Mouse (Mus musculus) hindbrain, embryonic 13.5 days (tissue): ENCODE results near the gene Faf1. TPM values are rescaled to one million over a fixed set of nuclear protein-coding genes. Genes with fewer than 3 reads are reported as not detected.
"Not testable (repeated sequence)": the region's sequence is repeated elsewhere in the genome, so short reads cannot be mapped to it uniquely, and the experiment has no call there.

Experiments
- ATAC-seq: fragments of 200-750 bp; cut with Nextera tagmentation; 2 replicates; pipeline ENCODE4 v1.8.0; 2017; ENCODE audit warnings: moderate TSS enrichment; ENCODE audit not compliant: low FRiP score
- H3K27ac ChIP-seq: fragments of 300-500 bp; sonication (generic); 2 replicates; pipeline ENCODE4 v1.5.1; 2015; ENCODE audit warnings: inconsistent platforms, mild to moderate bottlenecking, moderate library complexity
- H3K27me3 ChIP-seq: fragments of 300-500 bp; sonication (generic); 2 replicates; pipeline ENCODE4 v1.6.1; 2015; ENCODE audit warnings: mild to moderate bottlenecking, inconsistent platforms
- H3K36me3 ChIP-seq: fragments of 300-500 bp; sonication (generic); 2 replicates; pipeline ENCODE4 v1.6.1; 2015; ENCODE audit warnings: mild to moderate bottlenecking, inconsistent platforms
- H3K4me1 ChIP-seq: fragments of 300-500 bp; sonication (generic); replicated peaks from 2 replicates; pipeline ENCODE4 v1.6.1; 2015; ENCODE audit warnings: inconsistent platforms
- H3K4me2 ChIP-seq: fragments of 300-500 bp; sonication (generic); 2 replicates; pipeline ENCODE4 v1.6.1; 2015; ENCODE audit warnings: inconsistent platforms, mild to moderate bottlenecking, moderate library complexity
- H3K4me3 ChIP-seq: fragments of 300-500 bp; sonication (generic); 2 replicates; pipeline ENCODE4 v1.5.1; 2015; ENCODE audit warnings: mild to moderate bottlenecking, inconsistent platforms
- H3K9ac ChIP-seq: fragments of 300-500 bp; sonication (generic); 2 replicates; pipeline ENCODE4 v1.6.1; 2015; ENCODE audit warnings: mild to moderate bottlenecking, inconsistent platforms
- H3K9me3 ChIP-seq: fragments of 300-500 bp; sonication (generic); 2 replicates; pipeline ENCODE4 v1.6.1; 2016; ENCODE audit warnings: inconsistent platforms
- WGBS: fragments of 180-500 bp; shearing (Covaris S2); methylation state at CpG from one replicate; pipeline ENCODE4 v1.1.7; 2015; 5-methylcytosine and 5-hydroxymethylcytosine counted together
- polyA plus RNA-seq: library from polyadenylated mRNA; unstranded; fragments of >200 nt; fragmentation: Nextera tagmentation; extraction: Ambion mirVana; gene quantifications from 2 replicates; pipeline ENCODE4 v1.2.1, GENCODE M21; 2015

The Faf1 gene
- polyA plus RNA-seq, 1 experiment from 2014 or later = 32.6 TPM

- peak overlapping the region; percentile 74 for H3K4me2 ChIP-seq
- H3K4me1 ChIP-seq = peaks cover 22% of the 10 kb centered on the region
- no peaks in the 10 kb centered on the region for H3K36me3 ChIP-seq
- H3K27ac ChIP-seq = no peak overlapping the region
- peaks cover 38% of the 10 kb centered on the region for H3K27me3 ChIP-seq
- no peak for ATAC-seq
- no peak overlapping the region; the same call in 1 of the 2 replicates for H3K4me3 ChIP-seq
- WGBS = 59% methylated on average over 2 of the region's 2 CpGs
- no peak overlapping the region for H3K9ac ChIP-seq
- H3K9me3 ChIP-seq = no peaks in the 10 kb centered on the region
Observed at GRCm38 (mm10) chr4:109667518-109667917, 8.9 kb upstream of the Faf1 start.

- 74% methylated on average over 2 of the region's 2 CpGs for WGBS
- H3K9ac ChIP-seq = no peak overlapping the region
- H3K4me2 ChIP-seq = no peak overlapping the region
- no peaks in the 10 kb centered on the region for H3K9me3 ChIP-seq
- H3K27me3 ChIP-seq = peaks cover 24% of the 10 kb centered on the region
- ATAC-seq = no peak
- peaks cover 18% of the 10 kb centered on the region for H3K4me1 ChIP-seq
- no peak overlapping the region for H3K4me3 ChIP-seq
- no peak overlapping the region for H3K27ac ChIP-seq
- no peaks in the 10 kb centered on the region for H3K36me3 ChIP-seq
Observed at GRCm38 (mm10) chr4:109670213-109670612, 6.2 kb upstream of the Faf1 start.

GRCm38 (mm10) chr4:109671941-109672340, 4.4 kb upstream of the Faf1 start:
- H3K4me2 ChIP-seq = no peak overlapping the region
- no peak for ATAC-seq
- H3K27me3 ChIP-seq = peaks cover 15% of the 10 kb centered on the region
- no peaks in the 10 kb centered on the region for H3K9me3 ChIP-seq
- H3K4me1 ChIP-seq = peaks cover under 1% of the 10 kb centered on the region; the same call in 1 of the 2 replicates
- no peak overlapping the region for H3K4me3 ChIP-seq
- no peaks in the 10 kb centered on the region for H3K36me3 ChIP-seq
- H3K9ac ChIP-seq = no peak overlapping the region
- WGBS = 76% methylated on average over 1 of the region's 1 CpGs
- no peak overlapping the region for H3K27ac ChIP-seq

GRCm38 (mm10) chr4:109674097-109674496, 2.3 kb upstream of the Faf1 start:
- H3K4me2 ChIP-seq = no peak overlapping the region
- no peak overlapping the region for H3K4me3 ChIP-seq
- ATAC-seq = no peak
- no peaks in the 10 kb centered on the region for H3K9me3 ChIP-seq
- H3K9ac ChIP-seq = no peak overlapping the region
- no peaks in the 10 kb centered on the region for H3K36me3 ChIP-seq
- 84% methylated on average over 2 of the region's 2 CpGs for whole genome bisulfite sequencing
- H3K27ac ChIP-seq = no peak overlapping the region
- H3K27me3 ChIP-seq = 0 out of 2 replicates have a peak, but pooled peaks cover 3% of the 10 kb centered on the region
- peaks cover 8% of the 10 kb centered on the region for H3K4me1 ChIP-seq

- Histone ChIP-seq H3K27me3 (0 out of 2 replicates have a peak, but pooled peaks cover 3% of the 10 kb centered on the region), H3K9ac (peak overlapping the region; percentile 92), H3K27ac (peak overlapping the region; percentile 97), H3K4me3 (peak overlapping the region; percentile 85), H3K4me2 (peak overlapping the region; percentile 61), H3K9me3 (no peaks in the 10 kb centered on the region), H3K36me3 (no peaks in the 10 kb centered on the region), H3K4me1 (peaks cover 8% of the 10 kb centered on the region)
- WGBS = 0% methylated on average over 3 of the region's 3 CpGs
- ATAC-seq = peak; percentile 21
Observed at GRCm38 (mm10) chr4:109677221-109677620, 833 bp downstream of the Faf1 start.

- H3K4me1 ChIP-seq = no peaks in the 10 kb centered on the region
- no peaks in the 10 kb centered on the region for H3K9me3 ChIP-seq
- H3K4me3 ChIP-seq = no peak overlapping the region
- WGBS = 73% methylated on average over 2 of the region's 2 CpGs
- H3K27ac ChIP-seq = no peak overlapping the region
- peaks cover 6% of the 10 kb centered on the region; the same call in 1 of the 2 replicates for H3K36me3 ChIP-seq
- no peak overlapping the region for H3K4me2 ChIP-seq
- no peaks in the 10 kb centered on the region for H3K27me3 ChIP-seq
- ATAC-seq = no peak
- no peak overlapping the region for H3K9ac ChIP-seq
Observed at GRCm38 (mm10) chr4:109683561-109683960, 7.2 kb downstream of the Faf1 start.

- H3K4me2 ChIP-seq = no peak overlapping the region
- H3K4me3 ChIP-seq = no peak overlapping the region
- no peak overlapping the region for H3K27ac ChIP-seq
- H3K9me3 ChIP-seq = peaks cover 13% of the 10 kb centered on the region; the same call in 1 of the 2 replicates
- ATAC-seq = no peak
- no peaks in the 10 kb centered on the region for H3K27me3 ChIP-seq
- H3K4me1 ChIP-seq = no peaks in the 10 kb centered on the region
- peaks cover 6% of the 10 kb centered on the region for H3K36me3 ChIP-seq
- H3K9ac ChIP-seq = no peak overlapping the region
Observed at GRCm38 (mm10) chr4:109692674-109693073, 16.3 kb downstream of the Faf1 start.

GRCm38 (mm10) chr4:109700727-109701126, 24.3 kb downstream of the Faf1 start:
- H3K9ac ChIP-seq, H3K4me3 ChIP-seq, H3K27me3 ChIP-seq, H3K9me3 ChIP-seq, H3K36me3 ChIP-seq, H3K4me2 ChIP-seq, H3K4me1 ChIP-seq, ATAC-seq, H3K27ac ChIP-seq: not testable (repeated sequence)
- WGBS = 93% methylated on average over 3 of the region's 3 CpGs

- H3K36me3 ChIP-seq = no peaks in the 10 kb centered on the region
- no peaks in the 10 kb centered on the region for H3K27me3 ChIP-seq
- no peak overlapping the region for H3K4me2 ChIP-seq
- no peak overlapping the region for H3K4me3 ChIP-seq
- no peaks in the 10 kb centered on the region for H3K9me3 ChIP-seq
- no peak overlapping the region for H3K27ac ChIP-seq
- H3K9ac ChIP-seq = no peak overlapping the region
- no peak for ATAC-seq
- H3K4me1 ChIP-seq = no peaks in the 10 kb centered on the region
Observed at GRCm38 (mm10) chr4:109703568-109703967, 27.2 kb downstream of the Faf1 start.

- ATAC-seq = no peak
Observed at GRCm38 (mm10) chr4:109705349-109705748, 29.0 kb downstream of the Faf1 start.

GRCm38 (mm10) chr4:109719281-109719680, 42.9 kb downstream of the Faf1 start:
- H3K9ac ChIP-seq = no peak overlapping the region
- H3K27ac ChIP-seq = no peak overlapping the region
- H3K4me3 ChIP-seq = no peak overlapping the region
- H3K27me3 ChIP-seq = no peaks in the 10 kb centered on the region
- no peaks in the 10 kb centered on the region for H3K4me1 ChIP-seq
- whole genome bisulfite sequencing = 97% methylated on average over 5 of the region's 5 CpGs
- 0 out of 2 replicates have a peak, but pooled peaks cover 3% of the 10 kb centered on the region for H3K36me3 ChIP-seq
- no peaks in the 10 kb centered on the region for H3K9me3 ChIP-seq
- no peak overlapping the region for H3K4me2 ChIP-seq
- no peak for ATAC-seq

More at GRCm38 (mm10) chr4:109705349-109705748, 29.0 kb downstream of the Faf1 start:
- H3K9me3 ChIP-seq = no peaks in the 10 kb centered on the region
- H3K27ac ChIP-seq = no peak overlapping the region
- no peaks in the 10 kb centered on the region for H3K4me1 ChIP-seq
- no peaks in the 10 kb centered on the region for H3K36me3 ChIP-seq
- no peak overlapping the region for H3K4me3 ChIP-seq
- no peak overlapping the region for H3K4me2 ChIP-seq
- H3K27me3 ChIP-seq = no peaks in the 10 kb centered on the region
- WGBS = 91% methylated on average over 2 of the region's 2 CpGs
- H3K9ac ChIP-seq = no peak overlapping the region

GRCm38 (mm10) chr4:109729281-109729680, 52.9 kb downstream of the Faf1 start:
- ATAC-seq = no peak

GRCm38 (mm10) chr4:109735754-109736153, 59.4 kb downstream of the Faf1 start:
- H3K4me3 ChIP-seq = no peak overlapping the region
- no peak for ATAC-seq
- H3K4me1 ChIP-seq = no peaks in the 10 kb centered on the region
- H3K9me3 ChIP-seq = no peaks in the 10 kb centered on the region
- no peak overlapping the region; the same call in 1 of the 2 replicates for H3K9ac ChIP-seq
- 44% methylated on average over 1 of the region's 1 CpGs for WGBS
- no peaks in the 10 kb centered on the region for H3K27me3 ChIP-seq
- no peak overlapping the region for H3K4me2 ChIP-seq
- H3K36me3 ChIP-seq = no peaks in the 10 kb centered on the region
- no peak overlapping the region for H3K27ac ChIP-seq

More at GRCm38 (mm10) chr4:109729281-109729680, 52.9 kb downstream of the Faf1 start:
- Histone ChIP-seq H3K9me3 (no peaks in the 10 kb centered on the region), H3K36me3 (no peaks in the 10 kb centered on the region), H3K27ac (no peak overlapping the region), H3K4me3 (no peak overlapping the region), H3K27me3 (no peaks in the 10 kb centered on the region), H3K4me1 (no peaks in the 10 kb centered on the region), H3K9ac (no peak overlapping the region), H3K4me2 (no peak overlapping the region)
- 14% methylated on average over 2 of the region's 2 CpGs for WGBS
